8 mouse cellular contexts compared by ENCODE assay signal in the genomic region with DNA sequence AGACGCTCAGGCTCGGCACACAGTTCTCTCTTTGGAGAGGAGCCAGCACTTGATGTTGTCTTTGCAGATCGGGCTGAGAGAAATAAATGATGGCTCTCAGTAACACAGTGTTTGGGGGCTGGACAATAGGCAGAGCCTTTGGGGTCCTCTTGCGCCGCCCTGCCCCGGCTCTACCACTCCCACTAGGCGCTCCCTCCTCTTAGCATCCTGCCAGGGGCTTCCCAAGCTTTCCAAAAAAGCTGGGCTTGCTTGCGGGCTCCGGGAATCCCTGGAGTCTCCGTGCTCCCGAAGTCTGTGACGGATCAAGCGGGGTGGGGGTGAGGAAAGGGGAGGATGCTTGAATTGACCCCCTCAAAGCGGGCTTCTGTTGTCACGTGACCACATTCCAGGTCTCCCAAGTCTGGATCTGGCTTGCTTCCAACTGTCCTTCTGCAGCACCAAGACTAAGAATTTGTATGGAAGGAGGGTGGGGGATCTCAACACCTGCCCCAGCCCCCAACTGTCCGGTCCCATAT. TPM values are rescaled to one million over a fixed set of nuclear protein-coding genes. Genes with fewer than 3 reads are reported as not detected.
DNase-seq lines count a peak whose midpoint lies in the region; ATAC-seq and TF ChIP-seq lines count a peak whose summit lies in the region.

Gene Fkbp5, minus strand, starts transcription at position 87 of the 515 bp plus-strand sequence.

- TF ChIP-seq POLR2A in cerebellum, adult 2 months (IDR thresholded peaks at IDR 0.05; ENCODE audit: borderline replicate concordance, insufficient read depth, low read length) = no peak
- TF ChIP-seq POLR2A in cortical plate, adult 2 months (IDR thresholded peaks at IDR 0.05; ENCODE audit: extremely low read depth, insufficient read depth, low read length) = no peak

- peak within 1 kb of the TSS; percentile 95 for H3K4me2 ChIP-seq in intestine, embryonic 16.5 days (ENCODE audit: low read depth, low read length)
- peak within 1 kb of the TSS; percentile 94 for H3K4me2 ChIP-seq in limb, embryonic 13.5 days (replicated peaks)
- peak within 1 kb of the TSS; percentile 84 for H3K4me2 ChIP-seq in midbrain, embryonic 12.5 days (replicated peaks)
- H3K4me2 ChIP-seq in stomach, embryonic 15.5 days = peak within 1 kb of the TSS; percentile 86

- no peaks in the 10 kb centered on the region for H3K36me3 ChIP-seq in intestine, embryonic 16.5 days (ENCODE audit: control insufficient read depth, insufficient read depth, low read length)
- no peaks in the 10 kb centered on the region for H3K36me3 ChIP-seq in limb, embryonic 13.5 days
- no peaks in the 10 kb centered on the region for H3K36me3 ChIP-seq in midbrain, embryonic 12.5 days
- H3K36me3 ChIP-seq in stomach, embryonic 15.5 days = no peaks in the 10 kb centered on the region

- peak within 1 kb of the TSS; percentile 61 for H3K4me3 ChIP-seq in cerebellum, adult 2 months (replicated peaks; ENCODE audit: insufficient read depth, low read depth, low read length)
- peak within 1 kb of the TSS; percentile 39 for H3K4me3 ChIP-seq in cortical plate, adult 2 months (ENCODE audit: insufficient read depth, low read length)
- peak within 1 kb of the TSS; percentile 51 for H3K4me3 ChIP-seq in intestine, embryonic 16.5 days (ENCODE audit: low read length)
- H3K4me3 ChIP-seq in limb, embryonic 13.5 days = peak within 1 kb of the TSS; percentile 52
- H3K4me3 ChIP-seq in midbrain, embryonic 12.5 days = peak within 1 kb of the TSS; percentile 47
- peak within 1 kb of the TSS; percentile 39 for H3K4me3 ChIP-seq in stomach, embryonic 15.5 days (replicated peaks)

- peak within 1 kb of the TSS; percentile 76 for H3K9ac ChIP-seq in intestine, embryonic 16.5 days (ENCODE audit: low read depth, low read length)
- peak within 1 kb of the TSS; percentile 62 for H3K9ac ChIP-seq in limb, embryonic 13.5 days
- peak within 1 kb of the TSS; percentile 52 for H3K9ac ChIP-seq in midbrain, embryonic 12.5 days (replicated peaks)
- H3K9ac ChIP-seq in stomach, embryonic 15.5 days = peak within 1 kb of the TSS; percentile 29; the same call in 1 of the 2 replicates

- H3K27me3 ChIP-seq in cerebellum, adult 2 months (ENCODE audit: control insufficient read depth, insufficient read depth, low read length) = no peaks in the 10 kb centered on the region
- H3K27me3 ChIP-seq in intestine, embryonic 16.5 days (replicated peaks; ENCODE audit: control insufficient read depth, insufficient read depth, low read length) = no peaks in the 10 kb centered on the region
- peaks cover 14% of the 10 kb centered on the region for H3K27me3 ChIP-seq in limb, embryonic 13.5 days
- peaks cover 72% of the 10 kb centered on the region for H3K27me3 ChIP-seq in midbrain, embryonic 12.5 days
- H3K27me3 ChIP-seq in stomach, embryonic 15.5 days (replicated peaks) = no peaks in the 10 kb centered on the region

- H3K4me1 ChIP-seq in cerebellum, adult 2 months (ENCODE audit: control insufficient read depth, insufficient read depth, low read length) = peaks cover 3% of the 10 kb centered on the region; the same call in 1 of the 2 replicates
- peaks cover 11% of the 10 kb centered on the region; the same call in 1 of the 2 replicates for H3K4me1 ChIP-seq in cortical plate, adult 2 months (ENCODE audit: control insufficient read depth, insufficient read depth, low read length)
- peaks cover 57% of the 10 kb centered on the region for H3K4me1 ChIP-seq in intestine, embryonic 16.5 days (ENCODE audit: control insufficient read depth, insufficient read depth, low read length)
- peaks cover 37% of the 10 kb centered on the region for H3K4me1 ChIP-seq in limb, embryonic 13.5 days
- H3K4me1 ChIP-seq in midbrain, embryonic 12.5 days = peaks cover 26% of the 10 kb centered on the region
- H3K4me1 ChIP-seq in stomach, embryonic 15.5 days = peaks cover 35% of the 10 kb centered on the region

- 4% methylated on average over 16 of the region's 16 CpGs for WGBS in cerebellum, adult 2 months
- 10% methylated on average over 16 of the region's 16 CpGs for WGBS in intestine, embryonic 16.5 days
- 2% methylated on average over 16 of the region's 16 CpGs for WGBS in limb, embryonic 13.5 days
- 5% methylated on average over 16 of the region's 16 CpGs for WGBS in midbrain, embryonic 12.5 days
- WGBS in stomach, embryonic 15.5 days = 3% methylated on average over 16 of the region's 16 CpGs

- H3K9me3 ChIP-seq in intestine, embryonic 16.5 days (ENCODE audit: control insufficient read depth, low read length) = no peaks in the 10 kb centered on the region
- H3K9me3 ChIP-seq in limb, embryonic 13.5 days = no peaks in the 10 kb centered on the region
- no peaks in the 10 kb centered on the region for H3K9me3 ChIP-seq in midbrain, embryonic 12.5 days
- H3K9me3 ChIP-seq in stomach, embryonic 15.5 days = no peaks in the 10 kb centered on the region

- DNase-seq in cerebellum, adult 2 months = peak in 1 of 2 experiments; percentile 51
- no peak for DNase-seq in cerebellum, postnatal 36 days
- peak; percentile 99 for DNase-seq in heart, adult 11 months

- ATAC-seq in intestine, embryonic 16.5 days = peak; percentile 15
- peak; percentile 41; the same call in 1 of the 2 replicates for ATAC-seq in limb, embryonic 13.5 days (ENCODE audit: low FRiP score, low read depth)
- 0 out of 2 replicates have a peak, but pooled peaks have one; percentile 32 for ATAC-seq in midbrain, embryonic 12.5 days (ENCODE audit: low FRiP score, low read depth)
- ATAC-seq in stomach, embryonic 15.5 days (ENCODE audit: insufficient read depth, low FRiP score, low read depth) = peak; percentile 46

- no peak for TF ChIP-seq CTCF in cerebellum, adult 2 months (IDR thresholded peaks at IDR 0.05; ENCODE audit: borderline replicate concordance, insufficient read depth, low read depth, low read length)
- no peak for TF ChIP-seq CTCF in cortical plate, adult 2 months (IDR thresholded peaks at IDR 0.05; ENCODE audit: extremely low read depth, insufficient read depth, low read length)

- peak within 1 kb of the TSS; percentile 14; the same call in 1 of the 2 replicates for H3K27ac ChIP-seq in cerebellum, adult 2 months (ENCODE audit: insufficient read depth, low read length)
- H3K27ac ChIP-seq in cortical plate, adult 2 months (ENCODE audit: insufficient read depth, low read length) = peak within 1 kb of the TSS; percentile 95
- H3K27ac ChIP-seq in intestine, embryonic 16.5 days (ENCODE audit: low read length) = peak within 1 kb of the TSS; percentile 93
- H3K27ac ChIP-seq in limb, embryonic 13.5 days = peak within 1 kb of the TSS; percentile 73
- H3K27ac ChIP-seq in midbrain, embryonic 12.5 days (replicated peaks) = peak within 1 kb of the TSS; percentile 66; the same call in 1 of the 2 replicates
- H3K27ac ChIP-seq in stomach, embryonic 15.5 days = peak within 1 kb of the TSS; percentile 91

RNA-seq across cellular contexts. Expression of gene Fkbp5, which starts in this region (rescaled TPM):
- 8.6 and 8.9 TPM in 2 replicates for polyA plus RNA-seq in cerebellum, adult 2 months (2012; rRNA removed)
- 13.5 and 17.7 TPM in 2 replicates for polyA plus RNA-seq in cortical plate, adult 2 months (2012; rRNA removed)
- 22.0 and 27.3 TPM in 2 replicates for polyA plus RNA-seq in intestine, embryonic 16.5 days (2015; fragmentation: Nextera tagmentation; extraction: Ambion mirVana)
- polyA plus RNA-seq in limb, embryonic 13.5 days (2015; fragmentation: Nextera tagmentation; extraction: Ambion mirVana) = 26.2 and 27.3 TPM in 2 replicates
- 32.7 and 38.2 TPM in 2 replicates for polyA plus RNA-seq in midbrain, embryonic 12.5 days (2016; fragmentation: Nextera tagmentation; extraction: Ambion mirVana)
- 24.1 and 24.6 TPM in 2 replicates for polyA plus RNA-seq in stomach, embryonic 15.5 days (2015; fragmentation: Nextera tagmentation; extraction: Ambion mirVana)

Comparison
In these comparisons a context has a peak if more than half of its experiments do, and no peak if none do; other contexts are left out.
1. H3K27ac ChIP-seq: peak in every context shown above with its lines; median percentile 95 in cortical plate, adult 2 months; 93 in intestine, embryonic 16.5 days; 91 in stomach, embryonic 15.5 days; 73 in limb, embryonic 13.5 days; 66 in midbrain, embryonic 12.5 days; 14 in cerebellum, adult 2 months.